Mouse (Mus musculus) forebrain, embryonic 13.5 days (tissue): ENCODE measurements around the gene Ggn. TPM values are rescaled to one million over a fixed set of nuclear protein-coding genes. Genes with fewer than 3 reads are reported as not detected.

ENCODE experiments used
- polyA plus RNA-seq: library from polyadenylated mRNA; unstranded; fragments of >200 nt; fragmentation: Nextera tagmentation; extraction: Ambion mirVana; gene quantifications from 2 replicates; pipeline ENCODE4 v1.2.1, GENCODE M21; 2015

The Ggn gene
- polyA plus RNA-seq, 1 experiment from 2014 or later, result 0.65 TPM

Other genes starting within 250 kb of the Ggn start
- gene Actn4, start 207.9 kb upstream of the Ggn start, polyA plus RNA-seq, result 114 and 136 TPM in 2 replicates
- gene Eif3k, start 188.3 kb upstream of the Ggn start, polyA plus RNA-seq, result 351 and 356 TPM in 2 replicates
- gene Map4k1, start 188.2 kb upstream of the Ggn start, polyA plus RNA-seq, result 4.3 and 4.4 TPM in 2 replicates
- 7.5 and 10.2 TPM in 2 replicates for gene Ryr1, start 45.0 kb upstream of the Ggn start, polyA plus RNA-seq
- gene Rasgrp4, start 35.4 kb upstream of the Ggn start, polyA plus RNA-seq, result 0.48 and 0.57 TPM in 2 replicates
- 14.1 and 15.9 TPM in 2 replicates for gene Fam98c, start 14.0 kb upstream of the Ggn start, polyA plus RNA-seq
- gene Spred3, start 201 bp downstream of the Ggn start, polyA plus RNA-seq, result 5.6 and 6.5 TPM in 2 replicates
- gene Psmd8, start 10.5 kb downstream of the Ggn start, polyA plus RNA-seq, result 292 and 296 TPM in 2 replicates
- 1.1 and 1.2 TPM in 2 replicates for gene Catsperg1, start 43.8 kb downstream of the Ggn start, polyA plus RNA-seq
- gene Kcnk6, start 62.3 kb downstream of the Ggn start, polyA plus RNA-seq, result 0.27 and 0.44 TPM in 2 replicates
- gene Yif1b, start 68.1 kb downstream of the Ggn start, polyA plus RNA-seq, result 73.4 and 75.5 TPM in 2 replicates
- gene 2200002D01Rik, start 78.3 kb downstream of the Ggn start, polyA plus RNA-seq, result 1.2 and 1.5 TPM in 2 replicates
- gene Spint2, start 111.7 kb downstream of the Ggn start, polyA plus RNA-seq, result 30.1 and 41.3 TPM in 2 replicates
- gene Ppp1r14a, start 119.1 kb downstream of the Ggn start, polyA plus RNA-seq, result 14.9 and 17.2 TPM in 2 replicates
- 165 and 182 TPM in 2 replicates for gene Dpf1, start 133.7 kb downstream of the Ggn start, polyA plus RNA-seq